Mouse (Mus musculus) forebrain, embryonic 12.5 days (tissue): ENCODE results near the gene Btd. TPM values are rescaled to one million over a fixed set of nuclear protein-coding genes. Genes with fewer than 3 reads are reported as not detected.

Source experiments
- ATAC-seq: fragments of 200-750 bp; cut with Nextera tagmentation; 2 replicates; pipeline ENCODE4 v1.8.0; 2017; ENCODE audit warnings: moderate TSS enrichment; ENCODE audit not compliant: low FRiP score
- H3K27ac ChIP-seq: fragments of 300-500 bp; sonication (generic); 2 replicates; pipeline ENCODE4 v1.5.1; 2016; ENCODE audit warnings: mild to moderate bottlenecking
- H3K27me3 ChIP-seq: fragments of 300-500 bp; sonication (generic); 2 replicates; pipeline ENCODE4 v1.6.1; 2016; ENCODE audit warnings: mild to moderate bottlenecking
- H3K36me3 ChIP-seq: fragments of 300-500 bp; sonication (generic); replicated peaks from 2 replicates; pipeline ENCODE4 v1.6.1; 2016; ENCODE audit warnings: mild to moderate bottlenecking
- H3K4me1 ChIP-seq: fragments of 300-500 bp; sonication (generic); 2 replicates; pipeline ENCODE4 v1.6.1; 2016
- H3K4me2 ChIP-seq: fragments of 300-500 bp; sonication (generic); 2 replicates; pipeline ENCODE4 v1.6.1; 2016; ENCODE audit warnings: mild to moderate bottlenecking, moderate library complexity
- H3K4me3 ChIP-seq: fragments of 300-500 bp; sonication (generic); replicated peaks from 2 replicates; pipeline ENCODE4 v1.5.1; 2016; ENCODE audit warnings: mild to moderate bottlenecking
- H3K9ac ChIP-seq: fragments of 300-500 bp; sonication (generic); 2 replicates; pipeline ENCODE4 v1.6.1; 2016; ENCODE audit warnings: mild to moderate bottlenecking
- H3K9me3 ChIP-seq: fragments of 300-500 bp; sonication (generic); 2 replicates; pipeline ENCODE4 v1.6.1; 2016
- WGBS: fragments of 180-500 bp; shearing (Covaris S2); methylation state at CpG from one replicate; pipeline ENCODE4 v1.1.7; 2016; 5-methylcytosine and 5-hydroxymethylcytosine counted together
- polyA plus RNA-seq: library from polyadenylated mRNA; unstranded; fragments of >200 nt; fragmentation: Nextera tagmentation; extraction: Ambion mirVana; gene quantifications from 2 replicates; pipeline ENCODE4 v1.2.1, GENCODE M21; 2016

Btd gene
- polyA plus RNA-seq, 1 experiment from 2014 or later: 13.9 TPM

GRCm38 (mm10) chr14:31697755-31698154 is 56.9 kb downstream of the Btd start:
- Histone ChIP-seq H3K36me3 (peaks cover 48% of the 10 kb centered on the region), H3K27ac (no peak overlapping the region), H3K27me3 (no peaks in the 10 kb centered on the region), H3K4me1 (no peaks in the 10 kb centered on the region), H3K9me3 (no peaks in the 10 kb centered on the region), H3K4me2 (no peak overlapping the region), H3K9ac (no peak overlapping the region), H3K4me3 (no peak overlapping the region)
- 92% methylated on average over 4 of the region's 4 CpGs for WGBS
- ATAC-seq: no peak

DNA sequence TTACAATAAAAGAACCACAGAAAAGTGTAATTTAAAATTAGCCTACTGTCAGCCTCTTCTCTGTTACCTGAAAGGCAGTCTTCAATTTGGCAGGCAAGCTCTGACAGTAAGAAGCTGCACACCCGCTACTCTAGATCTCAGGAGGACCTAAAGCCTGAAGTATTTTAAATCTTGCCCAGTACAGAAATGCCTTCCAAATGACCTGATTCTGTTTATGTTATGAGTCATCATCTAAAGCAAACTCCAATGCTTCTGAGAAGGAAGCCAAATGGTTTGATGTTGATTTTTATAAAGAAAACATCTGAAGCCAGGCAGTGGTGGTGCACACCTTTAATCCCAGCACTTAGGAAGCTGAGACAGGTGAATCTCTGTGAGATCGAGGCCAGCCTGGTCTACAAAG is 59.5 kb downstream of the Btd start:
- H3K4me3 ChIP-seq: no peak overlapping the region
- ATAC-seq: no peak
- H3K27me3 ChIP-seq: no peaks in the 10 kb centered on the region
- no peak overlapping the region for H3K4me2 ChIP-seq
- H3K27ac ChIP-seq: no peak overlapping the region
- H3K9ac ChIP-seq: no peak overlapping the region
- peaks cover 69% of the 10 kb centered on the region for H3K36me3 ChIP-seq
- 93% methylated on average over 2 of the region's 2 CpGs for whole genome bisulfite sequencing
- no peaks in the 10 kb centered on the region for H3K9me3 ChIP-seq
- H3K4me1 ChIP-seq: no peaks in the 10 kb centered on the region

GRCm38 (mm10) chr14:31709343-31709742 is 68.5 kb downstream of the Btd start:
- no peaks in the 10 kb centered on the region for H3K9me3 ChIP-seq
- ATAC-seq: no peak
- H3K27me3 ChIP-seq: no peaks in the 10 kb centered on the region
- H3K4me3 ChIP-seq: no peak overlapping the region
- H3K4me2 ChIP-seq: no peak overlapping the region
- H3K36me3 ChIP-seq: peaks cover 43% of the 10 kb centered on the region
- H3K27ac ChIP-seq: no peak overlapping the region
- 83% methylated on average over 1 of the region's 1 CpGs for WGBS
- H3K4me1 ChIP-seq: no peaks in the 10 kb centered on the region
- H3K9ac ChIP-seq: no peak overlapping the region

DNA sequence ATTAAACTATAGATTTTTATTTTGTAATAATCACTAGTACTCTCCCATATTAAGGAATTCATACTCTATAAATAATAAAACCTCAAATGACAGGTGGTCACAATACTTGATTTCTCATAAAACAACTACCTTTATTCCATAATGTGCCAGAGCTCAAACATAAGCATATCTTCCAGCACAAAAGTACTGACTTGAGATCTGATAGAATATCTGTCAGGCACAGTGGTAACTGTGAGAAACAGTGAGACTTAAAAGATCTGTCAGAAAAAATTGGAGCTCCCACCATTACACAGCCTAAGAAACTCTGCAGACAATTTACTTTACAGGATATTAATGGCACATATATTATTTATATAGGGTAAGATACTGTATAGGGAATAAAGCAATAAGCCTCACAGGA is 74.8 kb downstream of the Btd start:
- no peaks in the 10 kb centered on the region for H3K4me1 ChIP-seq
- H3K27ac ChIP-seq: no peak overlapping the region
- no peak overlapping the region for H3K4me2 ChIP-seq
- H3K9ac ChIP-seq: no peak overlapping the region
- peaks cover 62% of the 10 kb centered on the region for H3K36me3 ChIP-seq
- ATAC-seq: no peak
- H3K27me3 ChIP-seq: no peaks in the 10 kb centered on the region
- no peaks in the 10 kb centered on the region for H3K9me3 ChIP-seq
- no peak overlapping the region for H3K4me3 ChIP-seq

- Histone ChIP-seq H3K27ac (no peak overlapping the region), H3K9me3 (no peaks in the 10 kb centered on the region), H3K4me1 (no peaks in the 10 kb centered on the region), H3K4me2 (no peak overlapping the region), H3K4me3 (no peak overlapping the region), H3K9ac (no peak overlapping the region), H3K27me3 (no peaks in the 10 kb centered on the region), H3K36me3 (peaks cover 61% of the 10 kb centered on the region)
- no peak for ATAC-seq
- WGBS: 95% methylated on average over 5 of the region's 5 CpGs
Observed at GRCm38 (mm10) chr14:31717360-31717759, 76.5 kb downstream of the Btd start.

Other genes with a start within 250 kb of the Btd start
- gene Sh3bp5, start 204.9 kb upstream of the Btd start, polyA plus RNA-seq: 37.7 and 39.1 TPM in 2 replicates
- 21.6 and 22.8 TPM in 2 replicates for gene Eaf1, start 146.6 kb upstream of the Btd start, polyA plus RNA-seq
- gene Mettl6, start 146.0 kb upstream of the Btd start, polyA plus RNA-seq: 73.5 and 78.9 TPM in 2 replicates
- gene Colq, start 49.7 kb upstream of the Btd start, polyA plus RNA-seq: 0.06 and 0.15 TPM in 2 replicates
- 1.1 TPM in 1 of 2 replicates, not detected in the other for gene Gm49387, start 150 bp upstream of the Btd start, polyA plus RNA-seq
- gene Hacl1, start 258 bp downstream of the Btd start, polyA plus RNA-seq: 6.9 and 8.9 TPM in 2 replicates
- gene Ankrd28, start 189.6 kb downstream of the Btd start, polyA plus RNA-seq: 16.4 and 16.7 TPM in 2 replicates